Mouse (Mus musculus) cerebellum, adult 2 months (tissue): ENCODE measurements around the gene Ccnd3.

Source experiments
- CTCF ChIP-seq: fragments of 200-500 bp; IDR thresholded peaks from 2 replicates; pipeline ENCODE4 v1.5.1; 2011; ENCODE audit warnings: low read depth, mild to moderate bottlenecking, control low read depth, low read length, moderate library complexity, borderline replicate concordance; ENCODE audit not compliant: insufficient read depth
- POLR2A ChIP-seq: fragments of 200-500 bp; IDR thresholded peaks from 2 replicates; pipeline ENCODE4 v1.6.1; 2011; ENCODE audit warnings: low read length, control low read depth, borderline replicate concordance; ENCODE audit not compliant: insufficient read depth

DNA sequence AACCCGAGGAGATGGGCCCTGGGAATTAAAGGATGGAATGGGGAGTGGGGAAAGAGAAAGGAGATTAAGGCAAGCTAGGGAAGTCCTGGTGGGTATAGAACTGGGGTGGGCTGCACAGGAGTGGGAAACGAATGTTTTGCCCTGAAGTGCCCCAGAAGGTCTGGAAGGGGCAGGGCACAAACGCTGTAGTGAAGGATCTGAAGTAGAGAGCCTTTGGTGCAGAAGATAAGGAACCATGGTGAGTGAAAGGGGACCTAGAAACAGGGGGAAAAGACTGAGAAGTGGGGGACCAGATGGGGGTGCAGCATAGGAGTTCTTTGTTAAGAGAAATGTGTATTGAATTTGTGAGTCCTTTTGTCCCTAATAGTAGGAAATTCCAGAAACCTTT is 125.8 kb downstream of the Ccnd3 start, which contains the start of gene Usp49:
- TF ChIP-seq CTCF (no peak), POLR2A (no peak)
